Comparison of ENCODE assay signal across 10 mouse cellular contexts in the genomic region with DNA sequence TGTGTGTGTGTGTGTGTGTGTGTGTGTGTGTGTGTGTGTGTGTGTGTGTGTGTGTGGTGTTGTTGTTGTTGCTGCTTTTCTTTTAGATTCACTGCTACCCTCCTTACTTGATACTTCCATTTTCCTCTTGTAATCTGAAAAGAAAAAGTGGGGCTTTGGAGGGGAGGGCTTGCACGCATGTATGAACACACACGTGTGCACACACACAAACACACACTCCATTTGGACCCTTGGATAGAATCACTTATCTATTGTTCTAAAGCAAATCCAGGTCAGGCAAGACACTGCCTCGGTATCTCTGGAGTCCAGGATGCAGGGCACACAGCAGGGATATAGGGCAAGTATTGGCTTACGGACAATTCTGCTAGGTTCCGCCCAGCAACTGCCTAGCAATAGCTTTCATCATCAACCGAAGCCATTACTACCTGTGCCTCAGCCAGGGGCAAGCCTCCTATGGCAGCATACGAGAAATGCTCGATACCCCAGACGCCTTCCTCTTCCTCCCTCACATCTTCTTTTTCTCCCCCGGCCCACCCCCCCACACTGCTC. TPM values are rescaled to one million over a fixed set of nuclear protein-coding genes. Genes with fewer than 3 reads are reported as not detected.
DNase-seq lines count a peak whose midpoint lies in the region; ATAC-seq lines count a peak whose summit lies in the region.
"Had no signal": no experiment of that assay in that cellular context is flagged by ENCODE, and none has a peak within 500 bp of the region (broad histone marks: within the 10 kb centered on the region; RNA-seq: fewer than 3 reads in every experiment).

No protein-coding gene starts in this region.

- 0 out of 2 replicates have a peak, but pooled peaks cover 2% of the 10 kb centered on the region for H3K36me3 ChIP-seq in heart, embryonic 14.5 days (ENCODE audit: control insufficient read depth, insufficient read depth, low read length)
- no peaks in the 10 kb centered on the region for H3K36me3 ChIP-seq in neural tube, embryonic 12.5 days
- no peaks in the 10 kb centered on the region for H3K36me3 ChIP-seq in neural tube, embryonic 15.5 days
- H3K36me3 ChIP-seq in forebrain, embryonic 15.5 days = no peaks in the 10 kb centered on the region

- peaks cover 20 to 21% of the 10 kb centered on the region in 2 experiments for H3K4me1 ChIP-seq in heart, embryonic 14.5 days (ENCODE audit: control insufficient read depth in 2 of 2, insufficient read depth in 2 of 2, low read length in 2 of 2)
- H3K4me1 ChIP-seq in neural tube, embryonic 12.5 days = peaks cover 15% of the 10 kb centered on the region
- peaks cover 16% of the 10 kb centered on the region for H3K4me1 ChIP-seq in neural tube, embryonic 15.5 days
- H3K4me1 ChIP-seq in forebrain, embryonic 15.5 days = peaks cover 11% of the 10 kb centered on the region

- no peak for DNase-seq in heart, postnatal 4 days
- DNase-seq in retina, postnatal 1 day = peak; percentile 46

- no peaks in the 10 kb centered on the region for H3K27me3 ChIP-seq in heart, embryonic 14.5 days (ENCODE audit: control insufficient read depth, insufficient read depth, low read length)
- no peaks in the 10 kb centered on the region for H3K27me3 ChIP-seq in neural tube, embryonic 12.5 days (replicated peaks)
- H3K27me3 ChIP-seq in neural tube, embryonic 15.5 days (replicated peaks) = no peaks in the 10 kb centered on the region
- no peaks in the 10 kb centered on the region for H3K27me3 ChIP-seq in forebrain, embryonic 15.5 days
- H3K27me3 ChIP-seq: limb, embryonic 15.5 days had no signal

- no peak overlapping the region for H3K4me3 ChIP-seq in heart, embryonic 14.5 days (ENCODE audit: control insufficient read depth in 1 of 2, insufficient read depth in 1 of 2, low read depth in 1 of 2, low read length in 2 of 2)
- no peak overlapping the region for H3K4me3 ChIP-seq in neural tube, embryonic 12.5 days
- H3K4me3 ChIP-seq in neural tube, embryonic 15.5 days (replicated peaks) = no peak overlapping the region
- H3K4me3 ChIP-seq in forebrain, embryonic 15.5 days = no peak overlapping the region
- H3K4me3 ChIP-seq: limb, embryonic 15.5 days; myocyte had no signal

- no peaks in the 10 kb centered on the region for H3K9me3 ChIP-seq in heart, embryonic 14.5 days (ENCODE audit: control insufficient read depth, low read length)
- H3K9me3 ChIP-seq in neural tube, embryonic 12.5 days = no peaks in the 10 kb centered on the region
- no peaks in the 10 kb centered on the region for H3K9me3 ChIP-seq in neural tube, embryonic 15.5 days (replicated peaks)
- H3K9me3 ChIP-seq in forebrain, embryonic 15.5 days = no peaks in the 10 kb centered on the region
- H3K9me3 ChIP-seq: limb, embryonic 15.5 days had no signal

- H3K9ac ChIP-seq in heart, embryonic 14.5 days (ENCODE audit: low read length) = no peak overlapping the region
- H3K9ac ChIP-seq in neural tube, embryonic 12.5 days = no peak overlapping the region
- no peak overlapping the region for H3K9ac ChIP-seq in neural tube, embryonic 15.5 days (replicated peaks)
- no peak overlapping the region for H3K9ac ChIP-seq in forebrain, embryonic 15.5 days (replicated peaks)
- H3K9ac ChIP-seq: limb, embryonic 15.5 days had no signal

- WGBS in heart, embryonic 14.5 days = 51% methylated on average over 10 of the region's 10 CpGs
- WGBS in neural tube, embryonic 12.5 days = 39% methylated on average over 10 of the region's 10 CpGs
- whole genome bisulfite sequencing in neural tube, embryonic 15.5 days = 46% methylated on average over 10 of the region's 10 CpGs
- WGBS in forebrain, embryonic 15.5 days = 35% methylated on average over 10 of the region's 10 CpGs

- H3K4me2 ChIP-seq in heart, embryonic 14.5 days (ENCODE audit: low read length) = no peak overlapping the region
- no peak overlapping the region for H3K4me2 ChIP-seq in neural tube, embryonic 12.5 days (replicated peaks)
- no peak overlapping the region for H3K4me2 ChIP-seq in neural tube, embryonic 15.5 days
- no peak overlapping the region for H3K4me2 ChIP-seq in forebrain, embryonic 15.5 days (replicated peaks)
- H3K4me2 ChIP-seq: limb, embryonic 15.5 days had no signal

- ATAC-seq in heart, embryonic 14.5 days (ENCODE audit: insufficient number of reproducible peaks, insufficient read depth, low FRiP score, low read depth) = no peak
- ATAC-seq in neural tube, embryonic 12.5 days (ENCODE audit: low FRiP score, low read depth) = 0 out of 2 replicates have a peak, but pooled peaks have one; percentile 30
- ATAC-seq in neural tube, embryonic 15.5 days (ENCODE audit: low FRiP score) = no peak
- ATAC-seq in forebrain, embryonic 15.5 days (replicated peaks) = 0 out of 2 replicates have a peak, but pooled peaks have one; percentile 17
- ATAC-seq in CD4-positive, CD25-positive, alpha-beta regulatory T cell, adult 4 months = no peak
- no peak for ATAC-seq in inflammation-experienced regulatory T-cells, adult 6 months

- H3K27ac ChIP-seq in heart, embryonic 14.5 days (replicated peaks in 1 of 2; ENCODE audit: control insufficient read depth in 1 of 2, insufficient read depth in 1 of 2, low read depth in 2 of 2, low read length in 2 of 2) = peak overlapping the region; percentile 55; a peak in 3 of 4 replicates
- H3K27ac ChIP-seq in neural tube, embryonic 12.5 days = 0 out of 2 replicates have a peak overlapping the region, but pooled peaks have one; percentile 43
- no peak overlapping the region for H3K27ac ChIP-seq in neural tube, embryonic 15.5 days (replicated peaks)
- no peak overlapping the region for H3K27ac ChIP-seq in forebrain, embryonic 15.5 days (replicated peaks)

RNA-seq across cellular contexts. Expression of gene Traf6, which starts 45.2 kb away (rescaled TPM):
- polyA plus RNA-seq in heart, embryonic 14.5 days (2014; fragmentation: Nextera tagmentation; extraction: Ambion mirVana) = 7.5 and 8.2 TPM in 2 replicates
- total RNA-seq in heart, postnatal 4 days (2021) = 10 to 100 TPM; 14.3 to 15.0 TPM
- 11.5 and 13.7 TPM in 2 replicates for polyA plus RNA-seq in neural tube, embryonic 12.5 days (2016; fragmentation: Nextera tagmentation; extraction: Ambion mirVana)
- polyA plus RNA-seq in neural tube, embryonic 15.5 days (2015; fragmentation: Nextera tagmentation; extraction: Ambion mirVana) = 4.0 and 5.5 TPM in 2 replicates
- polyA plus RNA-seq in forebrain, embryonic 15.5 days (2015; fragmentation: Nextera tagmentation; extraction: Ambion mirVana) = 10.3 and 11.2 TPM in 2 replicates
- polyA plus RNA-seq in CD4-positive, CD25-positive, alpha-beta regulatory T cell, adult 4 months (2017; shearing (Covaris generic)) = 10 to 100 TPM; 13.2 to 15.5 TPM
- 10 to 100 TPM; 10.8 to 15.1 (median 14.4) TPM for polyA plus RNA-seq in inflammation-experienced regulatory T-cells, adult 6 months (2017; shearing (Covaris generic))

Comparison
In these comparisons a context has a peak if more than half of its experiments do, and no peak if none do; other contexts are left out.
1. ATAC-seq: peak in neural tube, embryonic 12.5 days (single experiment) and forebrain, embryonic 15.5 days (single experiment); none in heart, embryonic 14.5 days (single experiment), neural tube, embryonic 15.5 days (single experiment), CD4-positive, CD25-positive, alpha-beta regulatory T cell, adult 4 months (single experiment) and inflammation-experienced regulatory T-cells, adult 6 months (single experiment).
2. H3K27ac ChIP-seq: peak in heart, embryonic 14.5 days (2 of 2) and neural tube, embryonic 12.5 days (single experiment); none in neural tube, embryonic 15.5 days (single experiment) and forebrain, embryonic 15.5 days (single experiment).